Mouse (Mus musculus): ENCODE measurements around the gene Lcn11. TPM values are rescaled to one million over a fixed set of nuclear protein-coding genes. Genes with fewer than 3 reads are reported as not detected.

Lcn11 gene
- total and polyA plus RNA-seq, 3 experiments = not detected

DNA sequence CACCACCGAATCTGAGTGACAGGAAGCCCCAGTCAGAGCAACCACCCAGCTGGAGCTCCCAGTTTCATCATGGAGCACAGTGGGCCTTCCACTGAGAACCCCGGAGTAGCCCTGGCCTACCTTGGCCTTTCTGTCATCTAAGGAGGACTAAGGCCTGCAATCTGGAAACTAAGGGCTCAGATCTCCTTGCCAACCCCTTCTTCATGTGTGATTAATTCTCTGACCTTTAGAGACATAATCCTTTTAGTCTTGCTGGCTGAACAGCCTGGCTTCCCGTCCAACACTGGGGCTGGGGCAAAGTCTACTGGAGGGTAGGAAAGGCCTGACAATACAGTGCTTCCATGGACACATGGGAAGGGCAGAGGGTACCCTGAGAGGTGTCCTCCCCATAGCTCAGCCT, 826 bp upstream of the Lcn11 start:
- H3K4me1 ChIP-seq (ENCODE audit: control insufficient read depth in 1 of 2, insufficient read depth in 2 of 2) = peaks cover 0 to 13% of the 10 kb centered on the region in 2 experiments; a peak in 2 of 4 replicates
- DNase-seq (ENCODE audit: extremely low read depth) = no peak
- no peaks in the 10 kb centered on the region for H3K79me2 ChIP-seq (replicated peaks; ENCODE audit: control insufficient read depth, extremely low read depth, insufficient read depth, poor library complexity, severe bottlenecking)
- in situ Hi-C loops (cut with MboI; ENCODE audit: low pct_ligation_motif_present, low pct_unique_long_range_greater_than_20kb, low sequenced_read_pairs) (no loop called here), dilution Hi-C loops (cut with MboI; ENCODE audit: extremely low pct_ligation_motif_present, extremely low pct_unique_long_range_greater_than_20kb, low sequenced_read_pairs) (no loop called here)
- H3K36me3 ChIP-seq (replicated peaks in 1 of 2; ENCODE audit: control insufficient read depth in 1 of 2, insufficient read depth in 1 of 2, low read length in 1 of 2) = no peaks in the 10 kb centered on the region
- H3K9ac ChIP-seq (ENCODE audit: insufficient read depth, low read depth) = no peak overlapping the region
- peaks cover 37% of the 10 kb centered on the region for H3K27me3 ChIP-seq (replicated peaks)
- H3K4me3 ChIP-seq (replicated peaks in 1 of 3; ENCODE audit: low read depth in 2 of 3, low read length in 2 of 3, poor library complexity in 1 of 3) = no peak overlapping the region
- H3K27ac ChIP-seq (ENCODE audit: insufficient read depth, low read depth) = no peak overlapping the region
- TF ChIP-seq PAX5 (IDR thresholded peaks at IDR 0.05; ENCODE audit: low read length) (no peak), TCF12 (IDR thresholded peaks at IDR 0.05; ENCODE audit: low read depth, low read length) (no peak), MXI1 (IDR thresholded peaks at IDR 0.05; ENCODE audit: low read depth, low read length) (no peak), EP300 (IDR thresholded peaks at IDR 0.05; ENCODE audit: low read length) (no peak), ETS1 (conservative IDR thresholded peaks at IDR 0.05; ENCODE audit: low read depth, low read length) (no peak), ZMIZ1 (IDR thresholded peaks at IDR 0.05; ENCODE audit: low read depth, low read length) (no peak), CHD1 (IDR thresholded peaks at IDR 0.05; ENCODE audit: low read depth, low read length) (no peak), IRF4 (IDR thresholded peaks at IDR 0.05; ENCODE audit: low read depth, low read length) (no peak), POLR2A (IDR thresholded peaks at IDR 0.05; ENCODE audit: low read depth, low read length) (no peak), E2F4 (IDR thresholded peaks at IDR 0.05; ENCODE audit: insufficient replicate concordance, low read depth, low read length) (no peak), MAX (IDR thresholded peaks at IDR 0.05; ENCODE audit: low read length) (no peak), UBTF (IDR thresholded peaks at IDR 0.05; ENCODE audit: low read depth, low read length) (no peak)
- no peaks in the 10 kb centered on the region for H3K9me3 ChIP-seq (replicated peaks; ENCODE audit: low read length)
- no peak overlapping the region for H3K4me2 ChIP-seq (ENCODE audit: insufficient read depth, low read depth, poor library complexity, severe bottlenecking)

DNA sequence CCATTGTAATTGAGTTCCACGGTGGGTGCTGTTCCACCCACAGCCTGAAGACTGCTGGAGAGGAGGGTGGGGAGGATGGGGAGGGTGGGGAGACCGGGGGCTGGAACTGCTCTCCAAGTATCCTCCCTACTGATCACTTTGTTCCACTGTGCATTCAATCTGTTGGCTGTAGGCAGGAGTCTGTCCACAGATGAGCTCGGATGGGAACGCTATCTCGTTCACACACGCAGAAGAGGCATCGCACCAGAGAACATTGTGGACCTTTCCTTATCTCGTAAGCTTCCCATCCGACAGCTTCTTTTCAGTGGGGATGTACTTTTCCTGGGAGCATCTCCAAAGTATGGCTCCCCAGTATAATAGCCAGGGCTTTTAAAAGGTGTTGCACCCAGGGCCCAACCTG, 2.3 kb downstream of the Lcn11 start:
- no peaks in the 10 kb centered on the region for H3K79me2 ChIP-seq (replicated peaks; ENCODE audit: control insufficient read depth, extremely low read depth, insufficient read depth, poor library complexity, severe bottlenecking)
- no peak overlapping the region for H3K27ac ChIP-seq (ENCODE audit: insufficient read depth, low read depth)
- TF ChIP-seq IRF4 (IDR thresholded peaks at IDR 0.05; ENCODE audit: low read depth, low read length) (no peak), SIN3A (IDR thresholded peaks at IDR 0.05; ENCODE audit: low read length) (no peak), ZMIZ1 (IDR thresholded peaks at IDR 0.05; ENCODE audit: low read depth, low read length) (no peak), POLR2A (IDR thresholded peaks at IDR 0.05; ENCODE audit: low read depth, low read length) (no peak), RCOR1 (conservative IDR thresholded peaks at IDR 0.05; ENCODE audit: low read depth, low read length) (no peak), ZC3H11A (IDR thresholded peaks at IDR 0.05; ENCODE audit: low read depth, low read length) (no peak), ZKSCAN1 (IDR thresholded peaks at IDR 0.05; ENCODE audit: borderline replicate concordance, low read depth, low read length) (no peak), HCFC1 (IDR thresholded peaks at IDR 0.05; ENCODE audit: low read depth, low read length) (no peak), CTCF (conservative IDR thresholded peaks at IDR 0.05 in 1 of 2, IDR thresholded peaks at IDR 0.05 in 1 of 2; ENCODE audit: low read depth in 2 of 2, low read length in 2 of 2) (no peak), NELFE (IDR thresholded peaks at IDR 0.05; ENCODE audit: low read depth, low read length) (no peak), JUND (conservative IDR thresholded peaks at IDR 0.05; ENCODE audit: low read depth, low read length) (no peak), MEF2A (IDR thresholded peaks at IDR 0.05; ENCODE audit: borderline replicate concordance, low read depth, low read length) (no peak), TCF12 (IDR thresholded peaks at IDR 0.05; ENCODE audit: low read depth, low read length) (no peak), ZNF384 (IDR thresholded peaks at IDR 0.05; ENCODE audit: low read depth, low read length) (no peak)
- dilution Hi-C loops (cut with MboI; ENCODE audit: extremely low pct_ligation_motif_present, extremely low pct_unique_long_range_greater_than_20kb, low sequenced_read_pairs) = no loop called here
- no peaks in the 10 kb centered on the region for H3K9me3 ChIP-seq (replicated peaks; ENCODE audit: low read length)
- H3K9ac ChIP-seq (ENCODE audit: insufficient read depth, low read depth) = no peak overlapping the region
- H3K4me3 ChIP-seq (replicated peaks in 1 of 3; ENCODE audit: low read depth in 2 of 3, low read length in 2 of 3, poor library complexity in 1 of 3) = no peak overlapping the region
- H3K4me2 ChIP-seq (ENCODE audit: insufficient read depth, low read depth, poor library complexity, severe bottlenecking) = no peak overlapping the region
- peaks cover 0 to 13% of the 10 kb centered on the region in 2 experiments; a peak in 2 of 4 replicates for H3K4me1 ChIP-seq (ENCODE audit: control insufficient read depth in 1 of 2, insufficient read depth in 2 of 2)
- no peak for DNase-seq (ENCODE audit: extremely low read depth)
- in situ Hi-C loops (cut with MboI; ENCODE audit: low pct_ligation_motif_present, low pct_unique_long_range_greater_than_20kb, low sequenced_read_pairs) = no loop called here
- H3K27me3 ChIP-seq (replicated peaks) = peaks cover 42% of the 10 kb centered on the region
- no peaks in the 10 kb centered on the region for H3K36me3 ChIP-seq (replicated peaks in 1 of 2; ENCODE audit: control insufficient read depth in 1 of 2, insufficient read depth in 1 of 2, low read length in 1 of 2)

Measured in CH12.LX (cell line).